Mouse (Mus musculus): Measurements from ENCODE around the gene Dock9.

GRCm38 (mm10) chr14:121611533-121611932 lies 186.1 kb downstream of the Dock9 start:
- no peak for TF ChIP-seq CHD2 (IDR thresholded peaks at IDR 0.05; ENCODE audit: low read length)
- TF ChIP-seq POLR2AphosphoS2 (IDR thresholded peaks at IDR 0.05; ENCODE audit: low read depth, low read length): no peak
- no peak for TF ChIP-seq GABPA (IDR thresholded peaks at IDR 0.05; ENCODE audit: insufficient replicate concordance, low read depth, low read length)
- TF ChIP-seq CTCF (conservative IDR thresholded peaks at IDR 0.05 in 1 of 2, IDR thresholded peaks at IDR 0.05 in 1 of 2; ENCODE audit: low read depth in 2 of 2, low read length in 2 of 2): no peak

Measured in CH12.LX (cell line).